Mouse (Mus musculus): Measurements from ENCODE around the gene Dek. TPM values are rescaled to one million over a fixed set of nuclear protein-coding genes. Genes with fewer than 3 reads are reported as not detected.

Dek gene
- 318 and 449 TPM in 2 replicates for polyA plus RNA-seq (2012; ENCODE audit: low replicate concordance)

DNA sequence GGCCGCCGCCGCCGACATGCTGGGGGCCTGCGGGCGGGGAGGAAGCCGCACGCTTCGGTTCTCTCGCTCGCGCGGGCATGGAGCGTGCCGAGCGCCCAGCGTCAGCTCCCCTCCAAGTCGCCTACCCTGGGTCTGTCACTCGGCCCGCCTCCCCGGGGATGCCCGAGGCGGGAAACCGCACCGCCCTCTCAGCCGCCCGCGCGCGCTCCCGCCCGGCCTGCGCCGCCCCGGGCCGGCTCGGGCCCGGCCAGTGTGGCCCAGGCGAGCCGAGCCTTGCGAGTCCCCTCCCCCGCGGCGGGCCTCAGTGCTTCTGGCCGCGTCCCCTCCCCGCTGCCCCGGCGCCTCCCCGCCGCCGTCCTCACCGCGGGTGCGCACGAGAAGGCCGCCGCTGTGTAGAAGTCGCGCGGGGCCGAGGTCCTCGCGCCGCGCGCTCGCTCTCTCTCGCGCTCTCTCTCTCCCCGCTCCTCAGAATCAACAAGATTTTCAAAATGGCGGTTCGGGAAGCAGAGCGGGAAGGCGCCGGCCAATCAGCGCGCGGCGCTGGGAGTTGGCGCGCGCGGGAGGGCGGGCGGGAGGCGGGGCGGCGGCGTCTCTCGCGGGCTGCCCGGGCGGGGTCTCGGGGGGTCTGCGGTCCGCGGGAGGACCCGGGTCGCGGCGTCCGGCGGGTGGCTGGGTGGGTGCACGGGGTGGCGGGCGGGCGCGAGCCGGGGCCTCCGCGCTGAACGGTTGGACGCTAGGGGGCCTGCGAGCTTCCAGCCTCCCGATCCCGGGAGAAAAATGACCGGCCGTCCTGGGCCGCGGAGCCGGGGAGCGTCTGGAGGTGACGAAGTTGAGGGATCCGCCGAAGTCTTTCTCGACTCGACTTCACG is at the start of gene Dek:
TSS of gene Dek (minus strand) at position 491 of the 869 bp plus-strand sequence.

DNA sequence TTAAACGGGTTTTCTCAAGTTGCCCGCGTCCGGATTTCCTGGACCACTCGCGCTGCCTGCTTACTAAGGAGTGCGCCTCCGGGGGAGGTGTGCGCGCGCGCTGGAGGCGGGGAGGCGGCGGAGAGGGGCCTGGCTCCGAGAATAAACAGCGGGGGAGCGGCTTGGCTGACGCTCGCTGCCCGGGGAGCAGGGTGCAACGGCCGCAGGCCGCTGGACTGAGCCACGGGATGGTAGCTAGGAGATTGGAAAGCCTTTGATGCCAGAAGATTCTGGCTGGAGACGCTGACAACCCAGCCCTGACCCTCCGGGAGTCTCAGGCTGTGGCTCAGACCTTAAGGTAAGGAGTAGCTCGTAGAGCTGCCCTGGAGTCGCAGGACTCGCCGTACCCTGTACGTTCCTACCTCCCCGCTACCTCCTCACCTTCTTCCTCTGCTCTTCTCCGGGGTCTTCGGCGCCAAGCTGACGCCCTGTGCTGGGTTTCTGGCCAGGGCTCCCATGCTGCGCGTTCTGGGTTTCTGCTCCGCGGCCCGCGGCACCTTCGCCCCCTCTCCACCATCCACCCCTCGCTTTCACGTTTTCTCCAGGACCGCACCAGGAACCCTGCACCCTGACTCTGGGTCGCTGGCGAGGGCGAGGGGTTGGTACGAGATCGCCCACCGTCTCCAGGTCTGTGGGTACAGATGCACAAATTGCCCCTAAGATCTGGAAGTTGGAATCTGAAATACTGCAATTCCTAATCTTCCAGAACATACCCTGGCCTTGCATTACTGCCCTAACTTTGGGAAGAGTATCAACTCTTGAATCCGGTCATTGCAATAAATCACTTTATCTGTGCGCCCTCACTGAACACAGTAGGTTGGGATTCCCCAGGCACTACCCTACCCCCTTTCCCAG is 16.8 kb upstream of the Dek start, which contains the start of gene Rnf144b:
TSS of gene Rnf144b (plus strand) at position 120 of the 894 bp plus-strand sequence.

DNA sequence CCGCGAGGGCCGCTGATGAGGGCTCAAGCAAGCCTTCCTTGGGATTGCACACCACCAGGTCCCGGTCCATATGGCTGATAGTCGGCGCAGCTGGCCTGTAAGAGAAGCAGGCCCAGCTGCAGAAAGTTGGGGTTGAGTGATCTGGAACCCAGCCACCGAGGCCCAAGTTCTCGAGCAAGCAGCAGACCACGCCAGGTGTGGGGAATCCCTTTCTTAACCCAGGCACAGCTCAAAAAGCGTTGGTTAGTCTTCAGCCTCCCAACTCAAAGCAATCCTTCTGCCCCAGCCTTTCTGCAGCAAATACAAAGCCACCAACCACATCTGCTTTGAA is 61.4 kb downstream of the Dek start, which contains the start of gene Tpmt:
TSS of gene Tpmt (minus strand) at position 121 of the 331 bp plus-strand sequence.

DNA sequence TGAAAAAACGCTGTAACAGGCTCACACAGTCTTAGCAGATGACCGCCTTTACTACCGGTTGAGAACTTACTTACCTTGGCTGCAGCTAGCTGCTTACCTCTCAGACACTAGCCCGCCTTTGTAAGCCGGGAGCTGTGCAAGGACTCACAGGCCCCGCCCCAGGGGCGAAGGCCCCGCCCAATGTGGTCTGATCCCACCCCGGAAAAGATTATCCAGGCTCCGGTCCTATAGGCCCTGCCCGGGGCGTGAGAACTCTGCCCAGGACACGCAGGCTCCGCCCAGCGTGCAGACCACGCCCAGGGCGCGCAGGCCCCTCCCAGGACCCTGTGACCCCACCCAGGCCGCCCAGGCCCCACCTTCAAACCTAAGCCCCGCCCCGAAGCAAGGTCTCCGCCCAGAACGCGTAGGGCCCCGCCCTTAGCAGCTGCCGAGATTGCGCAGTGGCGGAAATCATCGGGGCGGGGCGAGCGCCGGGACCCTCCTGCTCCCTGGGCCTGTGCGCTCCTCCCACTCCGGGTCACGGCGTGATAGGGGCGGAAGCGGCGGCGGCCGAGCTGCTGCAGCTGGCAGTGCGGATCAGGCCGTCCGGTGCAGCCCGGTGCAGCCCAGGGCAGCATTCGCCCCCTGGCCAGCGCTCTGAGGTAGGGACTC is 62.8 kb downstream of the Dek start, which contains the start of gene Kdm1b:
TSS of gene Kdm1b (plus strand) at position 470 of the 651 bp plus-strand sequence.

Other genes starting within 250 kb of the Dek start
- gene Kif13a, start 176.3 kb downstream of the Dek start, polyA plus RNA-seq (2012; ENCODE audit: low replicate concordance), result 4.2 and 5.0 TPM in 2 replicates
- gene Nhlrc1, start 91.4 kb downstream of the Dek start, polyA plus RNA-seq (2012; ENCODE audit: low replicate concordance), result 0.74 and 1.0 TPM in 2 replicates
- 5.3 and 7.6 TPM in 2 replicates for gene Kdm1b, start 62.7 kb downstream of the Dek start, polyA plus RNA-seq (2012; ENCODE audit: low replicate concordance)
- 0.10 and 0.59 TPM in 2 replicates for gene Tpmt, start 61.5 kb downstream of the Dek start, polyA plus RNA-seq (2012; ENCODE audit: low replicate concordance)
- 2.5 and 3.1 TPM in 2 replicates for gene Rnf144b, start 16.5 kb upstream of the Dek start, polyA plus RNA-seq (2012; ENCODE audit: low replicate concordance)